Mouse (Mus musculus) thymus, postnatal 25 days (tissue): ENCODE measurements around the gene Cdkl1.

Experiments
- DNase-seq: peaks from one replicate; pipeline ENCODE4 v3.0.0; 2022

The Cdkl1 gene

DNA sequence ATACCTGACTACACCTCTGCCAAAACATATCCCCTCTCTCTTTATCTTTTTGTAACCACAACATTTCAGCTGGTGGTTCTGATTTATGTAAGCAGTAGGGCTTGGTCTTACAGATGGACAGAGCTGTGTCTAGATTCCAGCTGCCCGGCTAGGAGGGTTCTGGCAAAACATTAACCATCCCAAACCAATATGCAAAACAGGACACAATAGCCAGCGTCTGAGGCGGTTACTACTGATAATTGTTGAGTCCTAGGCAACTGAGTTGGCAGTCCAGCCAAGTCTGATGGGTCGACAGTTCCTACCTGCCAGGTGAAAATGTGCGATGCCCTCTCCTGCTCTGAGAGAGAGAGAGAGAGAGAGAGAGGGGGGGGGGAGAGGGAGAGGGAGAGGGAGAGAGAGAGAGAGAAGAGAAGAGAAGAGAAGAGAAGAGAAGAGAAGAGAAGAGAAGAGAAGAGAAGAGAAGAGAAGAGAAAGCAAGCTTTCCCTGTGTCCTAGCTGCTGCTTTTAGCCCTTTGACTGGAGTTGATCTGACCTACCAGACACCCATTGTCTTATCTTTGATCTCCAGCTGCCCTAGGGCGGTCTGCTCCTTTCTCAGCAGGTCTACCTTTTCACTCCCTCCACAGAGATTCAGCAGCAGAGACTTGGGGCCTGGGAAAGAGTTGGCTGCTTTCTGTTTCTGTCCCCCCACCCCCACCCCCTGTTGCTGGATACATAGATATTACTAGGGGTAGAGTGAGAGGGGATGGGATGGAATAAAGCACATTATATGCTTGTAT, 7.6 kb downstream of the Cdkl1 start:
- no peak for DNase-seq

DNA sequence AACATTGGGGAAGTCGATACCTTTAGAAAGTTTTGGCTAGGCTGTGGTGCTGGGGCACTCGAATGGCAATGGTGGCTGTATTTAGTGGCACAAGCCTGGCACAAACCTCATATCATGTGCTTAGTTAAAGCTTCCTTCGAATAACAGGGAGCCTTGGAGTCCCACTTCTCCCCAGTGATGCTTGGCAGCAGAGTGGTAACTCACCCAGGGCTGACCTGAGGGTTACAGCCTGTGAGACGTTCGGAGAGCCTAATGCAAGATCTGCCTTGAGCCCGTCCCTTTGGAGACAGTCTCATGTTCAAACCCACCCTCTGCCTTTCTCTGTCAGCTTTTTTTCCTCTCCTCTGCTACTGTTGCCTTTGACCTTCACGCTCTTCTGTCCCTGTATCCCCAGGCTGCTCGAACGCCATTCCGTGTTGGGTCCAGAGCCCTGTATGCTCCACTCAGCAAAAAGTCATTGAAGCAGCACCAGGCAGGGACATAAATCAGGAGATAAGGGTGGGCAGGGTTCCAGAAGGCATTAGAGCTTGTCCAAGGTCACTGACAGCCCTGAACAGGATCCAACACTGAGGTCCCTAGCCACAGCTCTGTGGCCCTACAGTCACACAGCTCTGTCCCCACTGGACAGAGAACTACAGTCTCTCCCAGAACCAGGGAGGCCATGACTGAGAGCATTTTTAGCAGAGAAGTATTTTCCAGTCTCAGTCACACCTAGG, 9.0 kb downstream of the Cdkl1 start:
- no peak for DNase-seq

DNA sequence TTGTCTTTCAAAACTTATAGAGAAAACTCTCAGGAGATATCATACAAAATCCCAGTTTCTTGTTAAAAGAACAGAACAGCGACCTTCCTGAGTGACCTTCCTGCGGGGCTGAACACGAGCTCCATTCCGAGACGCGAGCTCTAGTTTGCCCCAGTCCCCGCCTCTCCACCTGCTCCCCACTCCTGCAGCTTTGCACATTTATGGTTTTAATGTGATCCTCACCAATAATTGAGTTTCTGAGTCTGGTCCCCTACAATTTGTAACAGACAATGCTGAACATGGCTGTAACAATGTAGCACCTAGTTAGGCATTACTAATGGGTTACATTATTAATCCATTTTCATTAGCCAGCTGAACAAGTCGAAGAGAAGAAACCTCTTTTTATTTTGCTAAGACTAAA, 9.6 kb downstream of the Cdkl1 start:
- DNase-seq, result no peak

DNA sequence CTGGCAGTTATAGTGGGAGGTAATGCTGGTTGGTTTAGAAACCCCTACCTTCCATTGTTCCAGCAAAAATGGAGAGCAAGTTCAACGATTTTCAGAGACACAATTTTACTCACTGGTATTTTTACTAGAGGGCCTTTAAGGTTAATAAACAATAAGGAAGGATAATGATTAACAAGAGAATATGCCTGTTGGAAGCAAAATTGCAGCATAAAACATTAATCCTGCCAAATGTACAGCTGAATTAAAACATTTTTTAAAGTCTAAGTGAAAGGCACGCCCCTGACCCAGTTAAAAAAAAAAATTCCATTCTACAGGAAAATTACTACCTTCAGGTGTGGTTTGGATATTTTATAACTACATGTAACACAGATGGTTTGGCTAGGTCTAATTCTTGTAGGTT, 13.1 kb downstream of the Cdkl1 start:
- no peak for DNase-seq

DNA sequence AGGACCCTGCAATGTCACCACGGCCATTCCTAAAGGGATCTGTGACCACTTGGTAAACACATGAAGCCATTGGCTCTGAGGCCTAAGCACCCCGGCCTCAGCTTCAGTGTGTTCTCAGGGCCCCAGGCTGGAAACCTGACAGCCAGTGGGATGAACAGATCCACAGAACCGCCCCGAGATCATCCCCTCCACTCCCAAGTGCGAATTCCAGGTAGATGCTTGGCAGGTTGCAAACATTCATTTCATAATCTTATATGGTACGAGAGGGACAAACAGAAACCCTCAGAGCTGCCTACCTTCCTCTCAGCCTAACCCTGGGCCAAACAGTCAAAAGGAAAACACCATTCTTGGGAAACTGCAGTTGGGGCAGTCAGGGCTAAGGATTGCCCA, 13.7 kb downstream of the Cdkl1 start:
- no peak for DNase-seq

DNA sequence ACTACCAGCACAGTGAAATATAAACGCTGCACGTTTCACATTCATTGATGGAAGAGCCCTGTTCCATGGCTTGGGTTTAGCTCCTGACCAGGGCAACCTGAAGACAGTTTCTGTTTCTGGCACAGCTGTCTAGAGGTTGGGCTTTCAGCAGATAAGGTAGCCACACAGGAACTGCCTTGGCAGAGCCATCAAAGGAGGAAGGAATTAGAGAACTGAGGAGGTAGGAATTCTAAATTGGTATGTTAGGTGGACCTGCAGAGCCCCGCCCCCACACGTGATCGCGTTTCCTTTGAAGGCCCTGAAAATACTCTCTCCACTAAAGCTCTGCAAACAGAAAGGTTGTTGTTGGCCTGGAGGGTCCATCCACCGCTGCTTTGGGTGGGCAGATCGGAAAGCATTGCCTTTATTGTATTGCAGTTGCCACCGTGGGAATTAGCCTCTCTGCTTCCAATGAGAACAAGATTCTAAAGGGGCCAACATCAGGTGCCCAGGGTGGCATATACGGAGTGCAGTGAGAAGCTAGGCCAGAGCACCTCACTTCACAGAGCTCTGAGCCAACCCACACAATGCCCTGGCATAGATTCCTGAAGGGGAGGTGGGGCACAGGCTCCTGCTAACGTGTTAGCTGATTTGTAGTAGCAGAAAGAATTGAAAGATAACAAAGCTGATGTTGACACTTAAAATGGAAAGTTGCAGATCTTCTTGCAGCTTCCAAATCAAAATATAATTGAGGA, 14.3 kb downstream of the Cdkl1 start:
- peak; percentile 14 for DNase-seq

DNA sequence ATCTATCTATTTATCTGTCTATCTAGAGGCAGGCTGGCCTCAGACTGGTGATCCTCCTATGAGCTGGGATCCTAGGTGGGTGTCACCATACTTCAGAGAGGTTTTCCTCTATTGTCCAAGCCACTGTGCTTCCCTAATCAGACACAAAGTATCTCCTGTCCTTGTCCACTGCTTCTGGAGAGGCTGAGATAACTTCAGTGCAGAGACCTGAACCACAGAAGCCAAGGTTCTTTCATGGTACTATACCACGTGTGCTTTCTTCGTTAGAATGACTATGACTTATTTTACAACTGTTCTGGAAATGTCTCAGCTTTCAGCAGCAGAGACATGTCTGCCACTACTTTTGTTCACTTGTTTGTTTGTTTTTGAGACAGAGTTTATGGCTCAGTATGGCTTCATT, 22.2 kb downstream of the Cdkl1 start:
- DNase-seq, result no peak

DNA sequence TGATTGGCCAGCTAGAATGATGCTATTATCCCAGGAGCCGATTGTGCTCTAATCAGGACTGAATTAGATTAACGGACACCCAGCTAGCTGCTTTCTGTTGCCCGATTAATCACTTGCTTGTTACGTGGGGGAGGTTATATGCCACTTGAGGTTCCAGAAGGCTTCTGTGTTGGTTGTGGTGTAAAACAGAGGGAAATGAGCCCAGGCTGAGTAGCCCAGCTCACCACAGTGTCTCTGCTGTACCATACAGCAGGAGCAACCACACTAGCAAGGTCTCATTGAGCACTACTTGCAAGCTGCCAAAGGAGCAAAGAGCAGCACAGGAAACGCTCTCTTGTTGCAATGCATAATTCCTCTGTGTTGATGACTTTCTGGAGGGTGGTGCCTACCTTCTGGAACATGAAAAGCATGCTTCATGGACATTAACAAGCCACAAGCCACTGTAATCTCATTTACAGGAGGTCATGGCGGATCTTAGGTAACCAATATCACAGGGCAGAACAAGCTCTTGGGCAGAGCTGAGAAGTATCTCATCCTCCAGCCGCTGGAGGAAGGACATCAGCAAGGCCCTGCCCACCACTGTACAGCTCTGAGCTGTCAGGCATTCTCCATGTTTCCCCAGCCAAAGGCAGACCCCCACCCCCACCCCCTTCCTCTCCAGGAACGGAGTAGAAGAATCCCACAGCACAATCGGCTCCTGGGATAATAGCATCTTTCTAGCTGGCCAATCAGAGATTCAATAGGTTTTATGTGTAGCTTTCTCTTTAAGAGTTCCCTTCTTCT, 23.4 kb downstream of the Cdkl1 start:
- no peak for DNase-seq

DNA sequence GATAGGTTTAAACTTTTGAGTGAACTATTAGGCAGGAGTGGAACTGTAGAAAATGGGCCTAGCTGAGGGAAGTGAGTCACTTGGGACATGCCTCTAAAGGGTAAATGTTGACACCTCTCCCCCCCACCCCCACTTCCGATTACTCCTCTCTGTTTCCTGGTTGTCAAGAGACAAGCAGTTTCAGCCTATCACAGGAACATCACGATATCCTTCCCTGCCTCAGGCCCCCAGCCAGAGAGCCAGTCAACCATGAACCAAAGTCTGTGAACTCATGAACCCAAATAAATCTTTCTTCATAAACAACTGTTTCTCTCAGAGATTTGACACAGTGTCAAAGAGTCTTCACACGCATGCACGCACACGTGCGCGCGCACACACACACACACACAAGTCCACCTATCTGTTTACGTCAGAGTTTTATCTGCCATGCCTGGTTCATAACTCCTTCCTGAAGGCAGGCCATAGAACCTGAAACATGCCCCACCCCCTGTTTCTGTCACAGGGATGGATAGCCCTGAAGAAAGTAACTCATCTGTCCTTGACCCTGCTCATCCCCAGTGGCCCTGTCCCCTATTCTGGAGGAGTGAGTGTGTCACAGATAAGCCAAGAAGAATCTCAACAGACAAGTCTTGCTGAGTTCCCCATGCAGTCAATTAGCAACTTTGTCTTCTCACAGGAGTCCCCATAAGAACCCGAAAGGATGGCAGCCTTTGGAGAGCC, 24.7 kb downstream of the Cdkl1 start:
- no peak for DNase-seq

DNA sequence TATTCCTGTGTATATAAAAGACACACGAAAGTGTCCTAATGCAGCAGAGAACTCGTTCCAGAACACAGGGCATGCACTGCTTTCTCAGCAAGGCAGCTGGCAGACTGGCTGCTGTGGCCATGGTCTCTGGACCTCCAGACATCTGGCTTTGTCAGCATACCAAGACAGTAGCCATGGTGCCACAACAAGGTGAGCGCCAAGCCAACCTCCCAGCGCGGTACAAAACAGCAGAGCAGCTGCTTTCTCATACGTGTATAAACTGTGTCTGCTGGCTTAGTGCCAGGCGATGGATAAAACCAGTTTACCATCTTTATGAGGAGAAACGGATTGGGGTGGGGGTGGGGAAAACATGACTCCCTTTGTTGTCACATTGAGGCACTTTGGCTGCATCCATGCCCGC, 25.5 kb downstream of the Cdkl1 start:
- no peak for DNase-seq

DNA sequence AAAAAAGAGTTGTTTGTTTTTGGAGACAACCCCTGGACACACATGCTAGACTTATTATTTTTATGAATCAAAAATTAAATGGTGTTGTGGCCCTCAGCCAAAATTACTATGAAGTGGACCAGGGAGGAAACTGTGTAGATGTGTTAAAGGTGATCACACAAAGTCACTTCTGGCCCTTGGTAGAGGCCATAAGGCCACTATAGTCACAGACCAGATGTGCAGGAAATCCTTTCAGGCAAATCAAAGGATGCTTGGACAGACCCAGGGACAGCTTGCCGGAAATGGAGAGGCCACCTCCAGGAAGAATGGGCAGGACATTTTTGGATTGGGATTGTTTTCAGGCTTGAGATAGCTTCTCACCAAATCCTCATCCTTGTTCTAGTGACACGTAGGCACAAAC, 29.5 kb downstream of the Cdkl1 start:
- no peak for DNase-seq

DNA sequence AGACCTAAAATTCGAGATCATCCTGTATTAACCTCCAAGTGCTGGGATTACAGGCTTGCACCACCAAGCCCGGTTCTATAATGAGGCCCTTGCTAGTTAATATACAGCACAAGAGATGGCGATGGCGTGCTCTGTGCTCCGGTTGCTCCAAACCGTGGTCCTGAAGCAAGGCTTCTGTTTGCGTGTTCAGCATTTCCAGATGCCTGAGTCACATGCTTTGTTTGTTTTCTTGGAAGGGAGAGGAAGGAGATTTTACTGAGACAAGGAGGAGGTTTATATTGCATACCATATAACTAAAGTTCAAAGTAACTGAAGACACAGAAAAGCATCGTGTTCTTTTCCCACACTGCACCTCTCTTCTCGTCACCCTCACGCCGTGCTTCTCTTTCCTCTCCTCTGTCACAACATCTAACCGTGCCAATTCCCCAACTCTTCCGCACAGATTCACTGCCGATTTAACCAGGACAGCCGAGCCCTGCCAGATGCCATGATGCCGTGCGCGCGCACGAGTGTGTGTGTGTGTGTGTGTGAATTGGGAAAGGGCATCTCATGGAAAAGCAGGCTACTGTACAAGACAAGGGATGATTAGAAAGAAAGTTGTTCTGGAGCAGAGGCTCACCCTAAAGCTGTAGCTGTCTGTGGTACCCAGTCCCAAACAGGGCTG, 30.2 kb downstream of the Cdkl1 start:
- DNase-seq, result no peak

DNA sequence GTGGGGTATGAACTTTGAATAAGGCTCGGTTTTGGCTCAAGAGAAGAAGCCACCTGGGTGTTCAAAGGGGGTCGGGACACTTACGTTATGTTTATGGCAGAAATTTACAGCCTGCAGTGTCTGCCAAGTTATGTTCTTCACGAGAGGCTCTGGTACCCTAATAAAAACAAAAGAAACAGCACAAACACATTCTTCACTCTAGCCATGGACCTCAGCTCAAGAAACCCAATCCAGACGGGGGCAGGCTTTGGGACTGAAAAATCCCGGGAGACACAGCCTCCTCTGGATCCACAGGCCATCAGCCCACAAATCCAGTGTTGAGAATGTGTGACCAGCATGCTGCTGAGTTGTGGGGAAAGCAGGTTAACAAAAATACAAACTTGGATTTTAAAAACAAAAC, 31.1 kb downstream of the Cdkl1 start:
- no peak for DNase-seq

DNA sequence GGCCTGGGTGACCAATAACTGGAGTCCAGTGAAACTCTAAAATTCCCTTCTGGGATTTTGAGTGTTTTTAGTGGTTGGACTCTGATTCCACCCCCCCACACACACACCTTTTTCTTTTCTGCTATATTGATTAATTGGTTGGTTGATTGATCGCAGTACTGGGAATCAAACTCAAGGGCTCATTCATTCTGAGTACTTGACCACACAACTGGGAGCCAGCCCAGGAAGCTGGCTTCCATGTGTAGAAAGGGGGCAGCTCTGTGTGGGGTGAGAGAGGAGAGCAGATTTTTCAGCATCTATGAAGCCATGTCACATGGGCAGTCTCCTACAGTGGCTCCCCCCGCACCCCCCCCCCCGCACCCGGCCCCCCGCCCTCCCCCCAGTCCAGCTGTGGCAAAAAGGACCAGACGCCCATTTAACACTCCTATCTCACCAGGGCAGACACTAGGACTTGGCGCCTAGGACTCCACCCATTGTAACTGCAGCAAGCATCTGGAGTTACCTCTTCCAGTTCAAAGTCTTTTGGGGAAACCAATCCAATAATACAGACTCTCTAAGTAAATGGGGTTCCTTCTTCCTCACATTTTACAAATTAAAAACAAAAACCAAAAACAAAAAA, 31.7 kb downstream of the Cdkl1 start:
- no peak for DNase-seq

DNA sequence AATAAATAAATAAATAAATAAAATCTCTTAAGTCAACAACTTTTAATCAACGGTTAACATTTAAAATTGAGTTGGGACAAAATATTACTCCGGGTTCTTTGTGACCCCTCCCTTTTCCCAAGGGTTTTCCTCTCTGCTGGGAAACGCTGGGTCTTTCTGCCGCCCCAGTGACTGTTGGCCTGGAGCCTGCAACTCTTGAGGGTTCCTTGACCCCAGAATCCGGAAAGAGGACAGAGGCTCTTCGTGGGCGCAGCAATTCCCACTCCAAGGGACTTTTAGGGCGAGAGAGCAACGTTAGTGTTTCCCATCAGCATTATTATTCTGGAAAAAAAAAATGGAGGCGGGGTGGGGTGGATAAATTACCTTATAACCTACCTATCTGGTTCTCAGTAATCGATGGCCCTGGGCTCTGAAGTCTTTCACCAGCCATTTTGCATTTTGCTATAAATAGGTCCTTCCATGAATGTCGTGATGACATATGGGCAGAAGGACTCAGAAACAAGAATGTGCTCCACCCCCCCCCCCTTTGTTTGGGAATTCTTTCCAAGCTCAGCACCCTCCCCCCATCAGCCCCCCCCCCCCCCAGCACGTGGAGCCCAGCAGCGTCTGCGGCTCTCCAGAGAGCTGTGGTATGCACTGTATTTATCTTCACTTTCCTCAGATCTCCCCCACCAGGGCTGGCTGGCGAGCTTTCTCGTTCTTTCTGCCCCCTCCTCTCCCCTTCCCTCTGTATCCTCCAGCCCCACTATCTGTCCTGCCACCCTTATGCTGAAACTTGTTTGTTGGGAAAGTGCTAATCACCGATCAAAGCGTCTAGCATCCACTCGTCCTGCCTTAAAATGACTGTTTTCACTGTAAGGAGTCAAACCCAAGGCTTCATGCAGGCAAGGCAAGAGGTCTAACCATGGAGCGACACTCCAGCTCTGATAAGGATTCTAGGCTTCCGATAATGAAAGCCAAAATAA, 32.6 kb downstream of the Cdkl1 start:
- no peak for DNase-seq

DNA sequence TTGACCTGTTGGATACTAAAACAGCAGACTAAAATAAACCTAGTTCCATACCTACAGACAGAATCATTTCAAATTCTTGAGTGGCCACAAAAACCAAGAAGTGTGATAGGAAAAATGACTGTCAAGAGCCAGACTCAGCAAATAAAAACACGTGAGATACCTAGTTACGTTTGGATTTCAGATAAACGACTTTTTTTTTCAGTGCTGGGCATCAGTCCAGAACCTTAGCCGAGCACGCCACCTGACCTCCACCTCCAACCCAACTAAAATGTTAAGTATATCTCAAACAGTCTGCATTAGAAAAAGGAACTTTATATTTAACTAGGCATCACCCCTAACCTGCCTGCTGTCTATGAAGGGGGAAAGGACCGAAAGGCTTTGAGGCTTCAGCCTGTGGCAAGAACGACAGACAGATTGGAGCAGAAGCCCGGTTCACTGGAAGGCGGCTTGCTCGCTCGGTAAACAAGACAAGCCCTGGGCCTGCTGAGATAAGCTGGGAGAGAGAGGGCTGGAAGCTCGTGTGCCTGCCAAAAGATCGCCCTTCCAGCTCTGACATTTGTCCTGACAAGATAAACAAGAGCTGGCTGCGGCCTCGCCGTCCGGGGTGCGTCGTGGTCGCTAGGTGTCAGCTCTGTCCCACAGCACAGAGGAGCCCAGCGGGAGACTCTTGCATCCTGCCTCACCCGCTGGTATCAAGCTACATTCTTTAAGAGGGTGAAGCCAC, 33.5 kb downstream of the Cdkl1 start:
- peak; percentile 76 for DNase-seq

DNA sequence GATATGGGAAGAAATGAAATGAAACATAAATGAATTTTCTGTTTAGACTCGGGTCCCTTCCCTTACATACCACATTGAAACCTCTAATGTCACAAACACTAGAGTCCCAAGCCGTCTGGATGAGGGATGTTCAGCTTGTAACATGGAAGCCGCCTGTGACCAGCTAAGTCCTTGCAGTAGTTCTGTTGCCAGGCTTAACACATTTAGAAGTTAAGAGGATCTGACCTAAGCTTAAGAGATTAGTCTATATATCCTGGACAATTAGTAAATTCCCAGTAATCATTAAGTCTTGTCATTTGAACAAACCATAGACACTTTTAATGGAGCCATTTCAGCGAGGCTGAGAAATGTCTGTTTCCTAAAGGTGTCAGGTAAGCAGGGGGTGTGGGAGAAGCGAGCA, 35.1 kb downstream of the Cdkl1 start:
- no peak for DNase-seq

DNA sequence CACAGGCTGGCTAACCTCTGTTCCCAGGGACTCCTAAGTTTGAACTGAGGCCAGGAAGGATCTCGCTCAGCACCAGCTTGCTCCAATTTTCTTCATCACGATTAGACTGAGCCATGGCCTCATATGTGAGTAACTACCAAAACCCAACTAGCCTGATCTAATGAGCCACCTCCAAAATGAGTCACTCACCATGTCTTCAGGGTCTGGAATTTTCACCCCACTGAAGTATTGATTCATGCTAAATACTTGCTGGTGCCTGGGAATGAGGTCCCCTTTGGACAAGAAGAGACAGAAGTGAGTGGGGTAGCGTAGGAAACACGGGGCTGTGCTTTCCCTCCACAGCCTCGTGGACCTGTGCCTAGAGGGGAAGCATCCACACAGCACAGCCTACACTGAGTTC, 37.1 kb downstream of the Cdkl1 start:
- DNase-seq, result no peak

DNA sequence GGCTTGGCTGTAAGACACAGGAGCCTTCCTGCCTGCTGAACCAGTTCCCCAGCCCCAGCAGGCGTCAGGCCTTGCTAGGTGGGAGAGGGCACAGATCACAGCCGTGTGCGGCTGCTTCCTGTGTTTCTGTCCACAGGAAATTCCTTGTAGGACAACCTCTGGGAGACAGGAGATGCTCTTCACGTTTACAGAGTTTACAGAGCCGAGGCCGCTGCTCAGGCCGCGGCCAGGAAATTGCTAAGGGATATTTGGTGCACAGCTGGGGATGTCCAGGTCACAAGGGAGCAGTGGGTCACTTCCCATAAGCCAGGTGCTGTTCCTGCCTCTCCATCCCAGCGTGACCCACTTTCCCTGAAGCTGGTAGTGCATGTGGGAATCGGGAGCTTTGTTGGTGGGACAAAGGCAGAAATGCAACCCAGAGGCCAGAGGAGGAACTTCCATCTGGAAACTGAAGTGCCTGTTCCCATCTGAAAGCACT, 39.2 kb downstream of the Cdkl1 start:
- DNase-seq, result no peak
